In genomic region chr13:115099381-115099780, GRCm38 (mm10) we compare ENCODE assay signal across 15 mouse cellular contexts. TPM values are rescaled to one million over a fixed set of nuclear protein-coding genes. Genes with fewer than 3 reads are reported as not detected.
DNase-seq lines count a peak whose midpoint lies in the region; ATAC-seq lines count a peak whose summit lies in the region.
"Had no signal": no experiment of that assay in that cellular context is flagged by ENCODE, and none has a peak within 500 bp of the region (broad histone marks: within the 10 kb centered on the region; RNA-seq: fewer than 3 reads in every experiment).

No protein-coding gene starts in this region.

- intact Hi-C loops in heart, postnatal 10 days (cut with DNase I), result loop anchor here (5.0 kb wide), 2 partner anchors 37 to 77 kb away; no protein-coding TSS in a partner anchor

- DNase-seq in heart, embryonic 10.5 days (ENCODE audit: low spot score), result no peak
- no peak for DNase-seq in heart, postnatal 10 days
- DNase-seq in kidney, adult 11 months, result no peak
- DNase-seq in lung, postnatal 4 days, result no peak
- no peak for DNase-seq in right cerebral cortex, postnatal 14 days
- DNase-seq: cerebellum, adult 18-20 months; kidney, postnatal 4 days; retina, postnatal 1 day; thymus, adult 18-20 months had no signal

- no peak for ATAC-seq in kidney, embryonic 14.5 days (ENCODE audit: low FRiP score, low TSS enrichment)
- no peak for ATAC-seq in lung, embryonic 15.5 days (ENCODE audit: borderline replicate concordance, extremely low read depth, low FRiP score, low TSS enrichment)
- no peak for ATAC-seq in stomach, embryonic 14.5 days (ENCODE audit: insufficient number of reproducible peaks, insufficient read depth, low FRiP score, low read depth)
- ATAC-seq: midbrain, embryonic 16.5 days had no signal

- 82% methylated on average over 9 of the region's 9 CpGs for WGBS in heart, embryonic 10.5 days
- WGBS in kidney, embryonic 14.5 days, result 69% methylated on average over 9 of the region's 9 CpGs
- 81% methylated on average over 9 of the region's 9 CpGs for WGBS in lung, embryonic 15.5 days
- 85% methylated on average over 9 of the region's 9 CpGs for WGBS in stomach, embryonic 14.5 days

- H3K36me3 ChIP-seq in heart, embryonic 10.5 days, result no peaks in the 10 kb centered on the region
- H3K36me3 ChIP-seq in kidney, embryonic 14.5 days (ENCODE audit: control insufficient read depth, insufficient read depth, low read length), result no peaks in the 10 kb centered on the region
- no peaks in the 10 kb centered on the region for H3K36me3 ChIP-seq in lung, embryonic 15.5 days
- no peaks in the 10 kb centered on the region for H3K36me3 ChIP-seq in stomach, embryonic 14.5 days (ENCODE audit: control insufficient read depth, insufficient read depth, low read length)
- H3K36me3 ChIP-seq: limb, embryonic 13.5 days; neural tube, embryonic 12.5 days had no signal

- peak overlapping the region; percentile 68; the same call in 1 of the 2 replicates for H3K4me3 ChIP-seq in heart, embryonic 10.5 days
- no peak overlapping the region for H3K4me3 ChIP-seq in kidney, embryonic 14.5 days (ENCODE audit: low read length)
- H3K4me3 ChIP-seq in lung, embryonic 15.5 days, result no peak overlapping the region
- H3K4me3 ChIP-seq in stomach, embryonic 14.5 days (ENCODE audit: low read depth, low read length), result peak overlapping the region; percentile 60; the same call in 1 of the 2 replicates
- H3K4me3 ChIP-seq: limb, embryonic 13.5 days; neural tube, embryonic 12.5 days had no signal

- peak overlapping the region; percentile 73 for H3K4me2 ChIP-seq in kidney, embryonic 14.5 days (replicated peaks; ENCODE audit: low read depth, low read length)
- H3K4me2 ChIP-seq in lung, embryonic 15.5 days, result peak overlapping the region; percentile 3; the same call in 1 of the 2 replicates
- H3K4me2 ChIP-seq in stomach, embryonic 14.5 days (replicated peaks; ENCODE audit: low read depth, low read length), result peak overlapping the region; percentile 78
- H3K4me2 ChIP-seq: limb, embryonic 13.5 days; neural tube, embryonic 12.5 days had no signal

- H3K4me1 ChIP-seq in heart, embryonic 10.5 days, result no peaks in the 10 kb centered on the region
- H3K4me1 ChIP-seq in kidney, embryonic 14.5 days (ENCODE audit: control insufficient read depth, insufficient read depth, low read length), result 0 out of 2 replicates have a peak, but pooled peaks cover 3% of the 10 kb centered on the region
- H3K4me1 ChIP-seq in lung, embryonic 15.5 days, result peaks cover 27% of the 10 kb centered on the region
- peaks cover 10% of the 10 kb centered on the region for H3K4me1 ChIP-seq in stomach, embryonic 14.5 days (ENCODE audit: control insufficient read depth, insufficient read depth, low read length)

- H3K9me3 ChIP-seq in heart, embryonic 10.5 days, result 0 out of 2 replicates have a peak, but pooled peaks cover 3% of the 10 kb centered on the region
- no peaks in the 10 kb centered on the region for H3K9me3 ChIP-seq in kidney, embryonic 14.5 days (ENCODE audit: control insufficient read depth, low read length)
- H3K9me3 ChIP-seq in lung, embryonic 15.5 days, result no peaks in the 10 kb centered on the region
- no peaks in the 10 kb centered on the region for H3K9me3 ChIP-seq in stomach, embryonic 14.5 days (ENCODE audit: control insufficient read depth, low read depth, low read length)
- H3K9me3 ChIP-seq: limb, embryonic 13.5 days; neural tube, embryonic 12.5 days had no signal

- H3K9ac ChIP-seq in kidney, embryonic 14.5 days (ENCODE audit: low read depth, low read length), result no peak overlapping the region
- H3K9ac ChIP-seq in lung, embryonic 15.5 days, result no peak overlapping the region
- no peak overlapping the region for H3K9ac ChIP-seq in stomach, embryonic 14.5 days (replicated peaks; ENCODE audit: low read depth, low read length)
- H3K9ac ChIP-seq: limb, embryonic 13.5 days; neural tube, embryonic 12.5 days had no signal

- no peak overlapping the region for H3K27ac ChIP-seq in heart, embryonic 10.5 days
- H3K27ac ChIP-seq in kidney, embryonic 14.5 days (ENCODE audit: low read depth, low read length), result no peak overlapping the region
- H3K27ac ChIP-seq in lung, embryonic 15.5 days, result no peak overlapping the region
- H3K27ac ChIP-seq in stomach, embryonic 14.5 days (ENCODE audit: low read length), result no peak overlapping the region
- H3K27ac ChIP-seq: limb, embryonic 13.5 days; neural tube, embryonic 12.5 days had no signal

- H3K27me3 ChIP-seq in heart, embryonic 10.5 days (ENCODE audit: insufficient read depth, poor library complexity, severe bottlenecking), result no peaks in the 10 kb centered on the region
- no peaks in the 10 kb centered on the region for H3K27me3 ChIP-seq in kidney, embryonic 14.5 days (ENCODE audit: control insufficient read depth, insufficient read depth, low read length)
- no peaks in the 10 kb centered on the region for H3K27me3 ChIP-seq in lung, embryonic 15.5 days
- H3K27me3 ChIP-seq in stomach, embryonic 14.5 days (ENCODE audit: control insufficient read depth, insufficient read depth, low read length), result no peaks in the 10 kb centered on the region
- H3K27me3 ChIP-seq: limb, embryonic 13.5 days had no signal

RNA-seq across cellular contexts. Expression of gene Gm49395, which starts 2.3 kb away (rescaled TPM):
- polyA plus RNA-seq in heart, embryonic 10.5 days (2016; fragmentation: Nextera tagmentation; extraction: Ambion mirVana), result 7.3 and 9.0 TPM in 2 replicates
- total RNA-seq in heart, postnatal 10 days (2021), result 10 to 100 TPM; 17.2 to 21.0 TPM
- 5.7 and 9.3 TPM in 2 replicates for polyA plus RNA-seq in kidney, embryonic 14.5 days (2014; fragmentation: Nextera tagmentation; extraction: Ambion mirVana)
- polyA plus RNA-seq in lung, embryonic 15.5 days (2015; fragmentation: Nextera tagmentation; extraction: Ambion mirVana), result 6.8 and 7.6 TPM in 2 replicates
- 8.6 and 8.8 TPM in 2 replicates for polyA plus RNA-seq in stomach, embryonic 14.5 days (2014; fragmentation: Nextera tagmentation; extraction: Ambion mirVana)

RNA-seq across cellular contexts. Expression of gene Itga1, which starts 2.4 kb away (rescaled TPM):
- 15.8 and 26.1 TPM in 2 replicates for polyA plus RNA-seq in heart, embryonic 10.5 days (2016; fragmentation: Nextera tagmentation; extraction: Ambion mirVana)
- total RNA-seq in heart, postnatal 10 days (2021), result 10 to 100 TPM; 73.9 to 83.5 TPM
- polyA plus RNA-seq in kidney, embryonic 14.5 days (2014; fragmentation: Nextera tagmentation; extraction: Ambion mirVana), result 10.0 and 21.0 TPM in 2 replicates
- polyA plus RNA-seq in lung, embryonic 15.5 days (2015; fragmentation: Nextera tagmentation; extraction: Ambion mirVana), result 31.3 and 35.5 TPM in 2 replicates
- polyA plus RNA-seq in stomach, embryonic 14.5 days (2014; fragmentation: Nextera tagmentation; extraction: Ambion mirVana), result 38.2 and 40.9 TPM in 2 replicates

RNA-seq across cellular contexts. Expression of gene Pelo, which starts 9.4 kb away (rescaled TPM):
- 9.1 and 9.5 TPM in 2 replicates for polyA plus RNA-seq in heart, embryonic 10.5 days (2016; fragmentation: Nextera tagmentation; extraction: Ambion mirVana)
- 10 to 100 TPM; 26.7 to 28.3 TPM for total RNA-seq in heart, postnatal 10 days (2021)
- 7.0 and 8.8 TPM in 2 replicates for polyA plus RNA-seq in kidney, embryonic 14.5 days (2014; fragmentation: Nextera tagmentation; extraction: Ambion mirVana)
- 5.4 and 6.4 TPM in 2 replicates for polyA plus RNA-seq in lung, embryonic 15.5 days (2015; fragmentation: Nextera tagmentation; extraction: Ambion mirVana)
- 5.7 and 6.7 TPM in 2 replicates for polyA plus RNA-seq in stomach, embryonic 14.5 days (2014; fragmentation: Nextera tagmentation; extraction: Ambion mirVana)

Comparison
In these comparisons a context has a peak if more than half of its experiments do, and no peak if none do; other contexts are left out.
1. H3K4me3 ChIP-seq: peak in heart, embryonic 10.5 days (single experiment) and stomach, embryonic 14.5 days (single experiment); none in kidney, embryonic 14.5 days (single experiment) and lung, embryonic 15.5 days (single experiment).
2. H3K4me2 ChIP-seq: peak in every context shown above with its lines; median percentile 78 in stomach, embryonic 14.5 days; 73 in kidney, embryonic 14.5 days; 3 in lung, embryonic 15.5 days.